ENCODE assay signal across 7 mouse cellular contexts in the genomic region with DNA sequence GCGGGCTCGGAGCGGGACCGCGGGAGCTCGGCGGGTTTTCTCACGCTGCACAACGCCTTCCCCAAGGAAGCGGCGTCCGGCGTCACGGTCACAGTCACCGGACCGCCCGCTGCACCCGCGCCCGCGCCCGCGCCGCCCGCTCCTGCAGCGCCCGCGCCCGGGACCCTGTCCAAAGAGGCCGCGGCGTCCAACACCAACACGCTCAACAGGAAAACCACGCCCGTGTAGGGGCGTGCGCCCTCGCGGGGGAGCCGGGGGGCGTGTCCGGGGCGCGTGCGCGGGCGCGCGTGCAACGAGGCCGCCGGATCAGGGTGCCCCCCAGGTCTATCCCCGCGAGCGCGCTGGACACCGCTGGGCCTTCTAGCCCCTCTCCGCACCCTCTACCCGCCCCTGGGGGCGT. TPM values are rescaled to one million over a fixed set of nuclear protein-coding genes. Genes with fewer than 3 reads are reported as not detected.
DNase-seq lines count a peak whose midpoint lies in the region; ATAC-seq and TF ChIP-seq lines count a peak whose summit lies in the region.

No protein-coding gene starts in this region.

- no peaks in the 10 kb centered on the region for H3K9me3 ChIP-seq in E14TG2a.4 (ENCODE audit: low read length)
- no peaks in the 10 kb centered on the region for H3K9me3 ChIP-seq in forebrain, embryonic 14.5 days (replicated peaks; ENCODE audit: control insufficient read depth, low read length)
- H3K9me3 ChIP-seq in hindbrain, postnatal 0 days (ENCODE audit: low read length): no peaks in the 10 kb centered on the region
- H3K9me3 ChIP-seq in liver, embryonic 14.5 days (ENCODE audit: control insufficient read depth, low read length): no peaks in the 10 kb centered on the region
- H3K9me3 ChIP-seq in neural tube, embryonic 15.5 days (replicated peaks): no peaks in the 10 kb centered on the region

- H3K27ac ChIP-seq in forebrain, embryonic 14.5 days (ENCODE audit: low read depth, low read length): no peak overlapping the region
- H3K27ac ChIP-seq in hindbrain, postnatal 0 days: no peak overlapping the region
- no peak overlapping the region for H3K27ac ChIP-seq in liver, embryonic 14.5 days
- no peak overlapping the region for H3K27ac ChIP-seq in neural tube, embryonic 15.5 days (replicated peaks)

- no peak for TF ChIP-seq CTCF in E14TG2a.4 (conservative IDR thresholded peaks at IDR 0.05; ENCODE audit: low read length)
- TF ChIP-seq CTCF in hindbrain, postnatal 0 days (IDR thresholded peaks at IDR 0.05; ENCODE audit: low read depth): no peak
- no peak for TF ChIP-seq CTCF in liver, embryonic 14.5 days (IDR thresholded peaks at IDR 0.05; ENCODE audit: low read depth)

- peaks cover 34% of the 10 kb centered on the region for H3K27me3 ChIP-seq in E14TG2a.4 (ENCODE audit: insufficient read depth, low read length)
- peaks cover 12% of the 10 kb centered on the region; the same call in 1 of the 2 replicates for H3K27me3 ChIP-seq in forebrain, embryonic 14.5 days (replicated peaks; ENCODE audit: control insufficient read depth, insufficient read depth, low read length)
- H3K27me3 ChIP-seq in hindbrain, postnatal 0 days (ENCODE audit: insufficient read depth, low read length): 0 out of 2 replicates have a peak, but pooled peaks cover 15% of the 10 kb centered on the region
- H3K27me3 ChIP-seq in liver, embryonic 14.5 days (ENCODE audit: control insufficient read depth, insufficient read depth, low read length): peaks cover 62% of the 10 kb centered on the region
- peaks cover 52% of the 10 kb centered on the region for H3K27me3 ChIP-seq in neural tube, embryonic 15.5 days (replicated peaks)

- H3K4me3 ChIP-seq in E14TG2a.4 (replicated peaks; ENCODE audit: low read length): peak overlapping the region; percentile 84
- H3K4me3 ChIP-seq in forebrain, embryonic 14.5 days (ENCODE audit: low read depth, low read length): peak overlapping the region; percentile 52
- H3K4me3 ChIP-seq in hindbrain, postnatal 0 days (ENCODE audit: low read length): peak overlapping the region; percentile 51
- peak overlapping the region in 1 of 2 experiments; percentile 38; a peak in 3 of 4 replicates for H3K4me3 ChIP-seq in liver, embryonic 14.5 days (ENCODE audit: insufficient read depth in 1 of 2, low read depth in 2 of 2, low read length in 2 of 2)
- H3K4me3 ChIP-seq in neural tube, embryonic 15.5 days (replicated peaks): peak overlapping the region; percentile 60

- TF ChIP-seq EP300 in liver, embryonic 14.5 days (IDR thresholded peaks at IDR 0.05; ENCODE audit: low read depth): no peak

- peak overlapping the region; percentile 69 for H3K9ac ChIP-seq in forebrain, embryonic 14.5 days (ENCODE audit: low read length)
- peak overlapping the region; percentile 61 for H3K9ac ChIP-seq in hindbrain, postnatal 0 days (replicated peaks; ENCODE audit: low read length)
- no peak overlapping the region for H3K9ac ChIP-seq in liver, embryonic 14.5 days (replicated peaks)
- peak overlapping the region; percentile 65 for H3K9ac ChIP-seq in neural tube, embryonic 15.5 days (replicated peaks)

- H3K4me2 ChIP-seq in forebrain, embryonic 14.5 days (ENCODE audit: low read length): peak overlapping the region; percentile 97
- H3K4me2 ChIP-seq in hindbrain, postnatal 0 days (ENCODE audit: low read depth, low read length): peak overlapping the region; percentile 80
- H3K4me2 ChIP-seq in liver, embryonic 14.5 days (ENCODE audit: low read depth): peak overlapping the region; percentile 62
- peak overlapping the region; percentile 97 for H3K4me2 ChIP-seq in neural tube, embryonic 15.5 days

- peaks cover 3% of the 10 kb centered on the region; the same call in 1 of the 2 replicates for H3K36me3 ChIP-seq in E14TG2a.4 (ENCODE audit: insufficient read depth, low read length)
- no peaks in the 10 kb centered on the region for H3K36me3 ChIP-seq in forebrain, embryonic 14.5 days (ENCODE audit: control insufficient read depth, insufficient read depth, low read length)
- no peaks in the 10 kb centered on the region for H3K36me3 ChIP-seq in hindbrain, postnatal 0 days (ENCODE audit: insufficient read depth, low read length)
- no peaks in the 10 kb centered on the region for H3K36me3 ChIP-seq in liver, embryonic 14.5 days (replicated peaks; ENCODE audit: control insufficient read depth, insufficient read depth, low read depth)
- H3K36me3 ChIP-seq in neural tube, embryonic 15.5 days: no peaks in the 10 kb centered on the region

- peak; percentile 64 to 67 for DNase-seq in adrenal gland, adult 18-20 months (ENCODE audit: low spot score in 2 of 2)
- peak; percentile 34 for DNase-seq in forebrain, embryonic 14.5 days (ENCODE audit: low spot score)
- DNase-seq in hindbrain, postnatal 0 days (ENCODE audit: low spot score): peak; percentile 58
- DNase-seq in liver, embryonic 14.5 days (ENCODE audit: low read depth in 3 of 3, low spot score in 3 of 3): no peak
- DNase-seq in c-Kit-positive CD71-positive TER-119-positive erythroid progenitor cells, embryonic 14.5 days (ENCODE audit: low spot score): no peak

- peaks cover 73% of the 10 kb centered on the region for H3K4me1 ChIP-seq in E14TG2a.4 (replicated peaks; ENCODE audit: low read depth, low read length)
- H3K4me1 ChIP-seq in forebrain, embryonic 14.5 days (ENCODE audit: control insufficient read depth, insufficient read depth, low read length): peaks cover 4% of the 10 kb centered on the region; the same call in 1 of the 2 replicates
- no peaks in the 10 kb centered on the region for H3K4me1 ChIP-seq in hindbrain, postnatal 0 days (ENCODE audit: insufficient read depth, low read length)
- no peaks in the 10 kb centered on the region for H3K4me1 ChIP-seq in liver, embryonic 14.5 days (replicated peaks; ENCODE audit: control insufficient read depth in 2 of 2, insufficient read depth in 2 of 2, low read length in 1 of 2)
- H3K4me1 ChIP-seq in neural tube, embryonic 15.5 days: peaks cover 28% of the 10 kb centered on the region

- WGBS in forebrain, embryonic 14.5 days: under 1% methylated on average over 38 of the region's 60 CpGs
- WGBS in hindbrain, postnatal 0 days: under 1% methylated on average over 41 of the region's 60 CpGs
- WGBS in liver, embryonic 14.5 days (ENCODE audit: insufficient replicate concordance): 1% methylated on average over 59 of the region's 60 CpGs
- WGBS in neural tube, embryonic 15.5 days: under 1% methylated on average over 28 of the region's 60 CpGs

- peak; percentile 18 for ATAC-seq in forebrain, embryonic 14.5 days
- ATAC-seq in hindbrain, postnatal 0 days: peak; percentile 24; the same call in 1 of the 2 replicates
- ATAC-seq in liver, embryonic 14.5 days (ENCODE audit: insufficient read depth): no peak
- peak; percentile 29 for ATAC-seq in neural tube, embryonic 15.5 days (ENCODE audit: low FRiP score)

RNA-seq across cellular contexts. Expression of a gene that starts 8.6 kb away (rescaled TPM):
- not detected for total RNA-seq in adrenal gland, adult 18-20 months (2021)
- 0.09 TPM in 1 of 2 replicates, not detected in the other for polyA plus RNA-seq in forebrain, embryonic 14.5 days (2014; fragmentation: Nextera tagmentation; extraction: Ambion mirVana)
- not detected in 2 replicates for total RNA-seq in hindbrain, postnatal 0 days (2014; rRNA removed)
- 0.26 and 0.28 TPM in 2 replicates for polyA plus RNA-seq in hindbrain, postnatal 0 days (2015; fragmentation: Nextera tagmentation; extraction: Ambion mirVana)
- not detected in 2 replicates for polyA plus RNA-seq in liver, embryonic 14.5 days (2012; rRNA removed)
- polyA plus RNA-seq in liver, embryonic 14.5 days (2014; fragmentation: Nextera tagmentation; extraction: Ambion mirVana): not detected in 2 replicates
- 0.43 and 0.97 TPM in 2 replicates for polyA plus RNA-seq in neural tube, embryonic 15.5 days (2015; fragmentation: Nextera tagmentation; extraction: Ambion mirVana)

RNA-seq across cellular contexts. Expression of a gene that starts 24.9 kb away (rescaled TPM):
- 1 to 10 TPM; 1.7 to 3.5 TPM for total RNA-seq in adrenal gland, adult 18-20 months (2021)
- 8.6 and 11.1 TPM in 2 replicates for polyA plus RNA-seq in forebrain, embryonic 14.5 days (2014; fragmentation: Nextera tagmentation; extraction: Ambion mirVana)
- 36.5 and 49.0 TPM in 2 replicates for total RNA-seq in hindbrain, postnatal 0 days (2014; rRNA removed)
- 15.0 and 16.1 TPM in 2 replicates for polyA plus RNA-seq in hindbrain, postnatal 0 days (2015; fragmentation: Nextera tagmentation; extraction: Ambion mirVana)
- polyA plus RNA-seq in liver, embryonic 14.5 days (2012; rRNA removed): 0.04 and 0.05 TPM in 2 replicates
- not detected in 2 replicates for polyA plus RNA-seq in liver, embryonic 14.5 days (2014; fragmentation: Nextera tagmentation; extraction: Ambion mirVana)
- 11.0 and 11.2 TPM in 2 replicates for polyA plus RNA-seq in neural tube, embryonic 15.5 days (2015; fragmentation: Nextera tagmentation; extraction: Ambion mirVana)

Comparison
In these comparisons a context has a peak if more than half of its experiments do, and no peak if none do; other contexts are left out.
1. DNase-seq: peak in adrenal gland, adult 18-20 months (2 of 2), forebrain, embryonic 14.5 days (single experiment) and hindbrain, postnatal 0 days (single experiment); none in liver, embryonic 14.5 days (0 of 3) and c-Kit-positive CD71-positive TER-119-positive erythroid progenitor cells, embryonic 14.5 days (single experiment).
2. Peak in every context shown above with its lines, with median percentiles within 50 percentile points of each other: H3K4me2 ChIP-seq.